Mouse (Mus musculus): ENCODE measurements around the gene Bri3. TPM values are rescaled to one million over a fixed set of nuclear protein-coding genes. Genes with fewer than 3 reads are reported as not detected.
A peak's percentile ranks its signal among the peaks of the same experiment; 100 is the strongest.

The Bri3 gene
- polyA plus RNA-seq, 1 experiment from 2014 or later = 135 TPM

GRCm38 (mm10) chr5:144295357-144295756, 51.1 kb downstream of the Bri3 start:
- Histone ChIP-seq H3K9ac (replicated peaks; ENCODE audit: low read depth, low read length) (no peak overlapping the region), H3K4me3 (ENCODE audit: low read depth, low read length) (no peak overlapping the region), H3K9me3 (ENCODE audit: control insufficient read depth, low read depth, low read length) (no peaks in the 10 kb centered on the region), H3K4me2 (replicated peaks; ENCODE audit: low read depth, low read length) (no peak overlapping the region), H3K27ac (ENCODE audit: low read length) (no peak overlapping the region), H3K4me1 (ENCODE audit: control insufficient read depth, insufficient read depth, low read length) (no peaks in the 10 kb centered on the region), H3K27me3 (ENCODE audit: control insufficient read depth, insufficient read depth, low read length) (no peaks in the 10 kb centered on the region), H3K36me3 (ENCODE audit: control insufficient read depth, insufficient read depth, low read length) (no peaks in the 10 kb centered on the region)
- no peak for ATAC-seq (ENCODE audit: insufficient number of reproducible peaks, insufficient read depth, low FRiP score, low read depth)
- WGBS = 83% methylated on average over 1 of the region's 1 CpGs

- no peak overlapping the region for H3K4me2 ChIP-seq (replicated peaks; ENCODE audit: low read depth, low read length)
- 72% methylated on average over 7 of the region's 7 CpGs for WGBS
- no peaks in the 10 kb centered on the region for H3K36me3 ChIP-seq (ENCODE audit: control insufficient read depth, insufficient read depth, low read length)
- H3K9ac ChIP-seq (replicated peaks; ENCODE audit: low read depth, low read length) = no peak overlapping the region
- no peaks in the 10 kb centered on the region for H3K4me1 ChIP-seq (ENCODE audit: control insufficient read depth, insufficient read depth, low read length)
- no peaks in the 10 kb centered on the region for H3K9me3 ChIP-seq (ENCODE audit: control insufficient read depth, low read depth, low read length)
- no peaks in the 10 kb centered on the region for H3K27me3 ChIP-seq (ENCODE audit: control insufficient read depth, insufficient read depth, low read length)
- no peak overlapping the region for H3K4me3 ChIP-seq (ENCODE audit: low read depth, low read length)
- no peak for ATAC-seq (ENCODE audit: insufficient number of reproducible peaks, insufficient read depth, low FRiP score, low read depth)
- no peak overlapping the region for H3K27ac ChIP-seq (ENCODE audit: low read length)
Observed at GRCm38 (mm10) chr5:144296090-144296604, 51.9 kb downstream of the Bri3 start.

- Histone ChIP-seq H3K4me2 (replicated peaks; ENCODE audit: low read depth, low read length) (no peak overlapping the region), H3K4me1 (ENCODE audit: control insufficient read depth, insufficient read depth, low read length) (no peaks in the 10 kb centered on the region), H3K27ac (ENCODE audit: low read length) (no peak overlapping the region), H3K9ac (replicated peaks; ENCODE audit: low read depth, low read length) (no peak overlapping the region), H3K4me3 (ENCODE audit: low read depth, low read length) (no peak overlapping the region), H3K36me3 (ENCODE audit: control insufficient read depth, insufficient read depth, low read length) (no peaks in the 10 kb centered on the region), H3K9me3 (ENCODE audit: control insufficient read depth, low read depth, low read length) (no peaks in the 10 kb centered on the region), H3K27me3 (ENCODE audit: control insufficient read depth, insufficient read depth, low read length) (no peaks in the 10 kb centered on the region)
- WGBS = 93% methylated on average over 2 of the region's 2 CpGs
- ATAC-seq (ENCODE audit: insufficient number of reproducible peaks, insufficient read depth, low FRiP score, low read depth) = no peak
Observed at GRCm38 (mm10) chr5:144303071-144303470, 58.8 kb downstream of the Bri3 start.

GRCm38 (mm10) chr5:144308929-144309328, 64.7 kb downstream of the Bri3 start:
- H3K9me3 ChIP-seq (ENCODE audit: control insufficient read depth, low read depth, low read length) = no peaks in the 10 kb centered on the region
- no peak overlapping the region for H3K9ac ChIP-seq (replicated peaks; ENCODE audit: low read depth, low read length)
- peaks cover 5% of the 10 kb centered on the region; the same call in 1 of the 2 replicates for H3K4me1 ChIP-seq (ENCODE audit: control insufficient read depth, insufficient read depth, low read length)
- H3K4me3 ChIP-seq (ENCODE audit: low read depth, low read length) = no peak overlapping the region
- WGBS = 72% methylated on average over 4 of the region's 4 CpGs
- H3K27me3 ChIP-seq (ENCODE audit: control insufficient read depth, insufficient read depth, low read length) = no peaks in the 10 kb centered on the region
- no peak overlapping the region for H3K4me2 ChIP-seq (replicated peaks; ENCODE audit: low read depth, low read length)
- H3K36me3 ChIP-seq (ENCODE audit: control insufficient read depth, insufficient read depth, low read length) = no peaks in the 10 kb centered on the region
- no peak for ATAC-seq (ENCODE audit: insufficient number of reproducible peaks, insufficient read depth, low FRiP score, low read depth)
- no peak overlapping the region for H3K27ac ChIP-seq (ENCODE audit: low read length)

- peaks cover 5% of the 10 kb centered on the region; the same call in 1 of the 2 replicates for H3K4me1 ChIP-seq (ENCODE audit: control insufficient read depth, insufficient read depth, low read length)
- H3K27me3 ChIP-seq (ENCODE audit: control insufficient read depth, insufficient read depth, low read length) = no peaks in the 10 kb centered on the region
- no peaks in the 10 kb centered on the region for H3K36me3 ChIP-seq (ENCODE audit: control insufficient read depth, insufficient read depth, low read length)
- H3K4me3 ChIP-seq (ENCODE audit: low read depth, low read length) = no peak overlapping the region
- H3K9me3 ChIP-seq (ENCODE audit: control insufficient read depth, low read depth, low read length) = no peaks in the 10 kb centered on the region
- 78% methylated on average over 7 of the region's 7 CpGs for WGBS
- H3K4me2 ChIP-seq (replicated peaks; ENCODE audit: low read depth, low read length) = no peak overlapping the region
- H3K27ac ChIP-seq (ENCODE audit: low read length) = no peak overlapping the region
- no peak for ATAC-seq (ENCODE audit: insufficient number of reproducible peaks, insufficient read depth, low FRiP score, low read depth)
- H3K9ac ChIP-seq (replicated peaks; ENCODE audit: low read depth, low read length) = no peak overlapping the region
Observed at GRCm38 (mm10) chr5:144312183-144312582, 67.9 kb downstream of the Bri3 start.

GRCm38 (mm10) chr5:144313335-144313734, 69.1 kb downstream of the Bri3 start:
- WGBS = 30% methylated on average over 5 of the region's 5 CpGs
- Histone ChIP-seq H3K9me3 (ENCODE audit: control insufficient read depth, low read depth, low read length) (no peaks in the 10 kb centered on the region), H3K4me1 (ENCODE audit: control insufficient read depth, insufficient read depth, low read length) (peaks cover 5% of the 10 kb centered on the region; the same call in 1 of the 2 replicates), H3K27me3 (ENCODE audit: control insufficient read depth, insufficient read depth, low read length) (no peaks in the 10 kb centered on the region), H3K4me2 (replicated peaks; ENCODE audit: low read depth, low read length) (no peak overlapping the region), H3K36me3 (ENCODE audit: control insufficient read depth, insufficient read depth, low read length) (no peaks in the 10 kb centered on the region), H3K27ac (ENCODE audit: low read length) (peak overlapping the region; percentile 55; the same call in 1 of the 2 replicates), H3K9ac (replicated peaks; ENCODE audit: low read depth, low read length) (no peak overlapping the region), H3K4me3 (ENCODE audit: low read depth, low read length) (no peak overlapping the region)
- no peak for ATAC-seq (ENCODE audit: insufficient number of reproducible peaks, insufficient read depth, low FRiP score, low read depth)

- Histone ChIP-seq H3K4me1 (ENCODE audit: control insufficient read depth, insufficient read depth, low read length) (peaks cover 5% of the 10 kb centered on the region; the same call in 1 of the 2 replicates), H3K4me2 (replicated peaks; ENCODE audit: low read depth, low read length) (no peak overlapping the region), H3K27me3 (ENCODE audit: control insufficient read depth, insufficient read depth, low read length) (no peaks in the 10 kb centered on the region), H3K27ac (ENCODE audit: low read length) (no peak overlapping the region), H3K36me3 (ENCODE audit: control insufficient read depth, insufficient read depth, low read length) (no peaks in the 10 kb centered on the region), H3K9ac (replicated peaks; ENCODE audit: low read depth, low read length) (no peak overlapping the region), H3K9me3 (ENCODE audit: control insufficient read depth, low read depth, low read length) (no peaks in the 10 kb centered on the region), H3K4me3 (ENCODE audit: low read depth, low read length) (no peak overlapping the region)
- ATAC-seq (ENCODE audit: insufficient number of reproducible peaks, insufficient read depth, low FRiP score, low read depth) = no peak
- WGBS = 76% methylated on average over 12 of the region's 12 CpGs
Observed at GRCm38 (mm10) chr5:144314731-144315494, 70.7 kb downstream of the Bri3 start.

- Histone ChIP-seq H3K9me3 (ENCODE audit: control insufficient read depth, low read depth, low read length) (no peaks in the 10 kb centered on the region), H3K4me3 (ENCODE audit: low read depth, low read length) (no peak overlapping the region)
- no peak for ATAC-seq (ENCODE audit: insufficient number of reproducible peaks, insufficient read depth, low FRiP score, low read depth)
Observed at GRCm38 (mm10) chr5:144316442-144316841, 72.2 kb downstream of the Bri3 start.

More at GRCm38 (mm10) chr5:144316442-144316841, 72.2 kb downstream of the Bri3 start:
- no peak overlapping the region for H3K4me2 ChIP-seq (replicated peaks; ENCODE audit: low read depth, low read length)
- peaks cover 5% of the 10 kb centered on the region; the same call in 1 of the 2 replicates for H3K4me1 ChIP-seq (ENCODE audit: control insufficient read depth, insufficient read depth, low read length)
- no peaks in the 10 kb centered on the region for H3K36me3 ChIP-seq (ENCODE audit: control insufficient read depth, insufficient read depth, low read length)
- no peak overlapping the region for H3K9ac ChIP-seq (replicated peaks; ENCODE audit: low read depth, low read length)
- WGBS = 72% methylated on average over 3 of the region's 3 CpGs
- no peaks in the 10 kb centered on the region for H3K27me3 ChIP-seq (ENCODE audit: control insufficient read depth, insufficient read depth, low read length)
- H3K27ac ChIP-seq (ENCODE audit: low read length) = no peak overlapping the region; the same call in 1 of the 2 replicates
